Mouse (Mus musculus) cerebellum, adult (tissue): Measurements from ENCODE around the gene Rbbp4.

Experiments
- ATAC-seq: cut with Nextera tagmentation; 2 replicates; pipeline ENCODE4 v1.9.2; 2017; ENCODE audit warnings: mild to moderate bottlenecking, moderate library complexity, mixed read lengths; ENCODE audit not compliant: insufficient number of reproducible peaks, low FRiP score, low TSS enrichment

Rbbp4 gene

GRCm38 (mm10) chr4:129296066-129296465 lies 39.1 kb downstream of the Rbbp4 start:
- no peak for ATAC-seq

GRCm38 (mm10) chr4:129295188-129295587 lies 40.0 kb downstream of the Rbbp4 start:
- no peak for ATAC-seq

GRCm38 (mm10) chr4:129293702-129294101 lies 41.5 kb downstream of the Rbbp4 start:
- ATAC-seq, result no peak

- no peak for ATAC-seq
These were observed 42.3 kb downstream of the Rbbp4 start for GRCm38 (mm10) chr4:129292831-129293230.

GRCm38 (mm10) chr4:129289671-129290070 lies 45.5 kb downstream of the Rbbp4 start:
- ATAC-seq, result no peak

- ATAC-seq, result no peak
These were observed 47.1 kb downstream of the Rbbp4 start for GRCm38 (mm10) chr4:129288067-129288466.

GRCm38 (mm10) chr4:129287472-129287981 lies 47.6 kb downstream of the Rbbp4 start, which contains the start of gene Sync:
Sync (plus strand) TSS chr4:129287617.
- ATAC-seq, result no peak

- ATAC-seq, result no peak
These were observed 48.3 kb downstream of the Rbbp4 start for GRCm38 (mm10) chr4:129286683-129287471.

GRCm38 (mm10) chr4:129286001-129286682 lies 49.0 kb downstream of the Rbbp4 start:
- ATAC-seq, result no peak

GRCm38 (mm10) chr4:129284685-129285084 lies 50.5 kb downstream of the Rbbp4 start:
- no peak for ATAC-seq

- ATAC-seq, result no peak
These were observed 51.9 kb downstream of the Rbbp4 start for GRCm38 (mm10) chr4:129283226-129283625.

GRCm38 (mm10) chr4:129282786-129283185 lies 52.4 kb downstream of the Rbbp4 start:
- ATAC-seq, result no peak

GRCm38 (mm10) chr4:129276453-129276865 lies 58.7 kb downstream of the Rbbp4 start:
- peak; percentile 45; the same call in 1 of the 2 replicates for ATAC-seq

- ATAC-seq, result peak; percentile 76
These were observed 62.5 kb downstream of the Rbbp4 start for GRCm38 (mm10) chr4:129272756-129273046.

GRCm38 (mm10) chr4:129271991-129272755 lies 63.0 kb downstream of the Rbbp4 start:
- 0 out of 2 replicates have a peak, but pooled peaks have one; percentile 4 for ATAC-seq

- ATAC-seq, result no peak
These were observed 66.5 kb downstream of the Rbbp4 start for GRCm38 (mm10) chr4:129268698-129269097.

- ATAC-seq, result no peak
These were observed 68.3 kb downstream of the Rbbp4 start for GRCm38 (mm10) chr4:129266821-129267220.

- no peak for ATAC-seq
These were observed 69.0 kb downstream of the Rbbp4 start for GRCm38 (mm10) chr4:129266191-129266590.

GRCm38 (mm10) chr4:129263225-129264021 lies 71.7 kb downstream of the Rbbp4 start:
- peak; percentile 86 for ATAC-seq

GRCm38 (mm10) chr4:129261196-129261595 lies 74.0 kb downstream of the Rbbp4 start, which contains the start of gene C77080:
C77080 (minus strand) TSS chr4:129261404.
- ATAC-seq, result no peak
